Mouse (Mus musculus): ENCODE results near the gene Card9.

DNA sequence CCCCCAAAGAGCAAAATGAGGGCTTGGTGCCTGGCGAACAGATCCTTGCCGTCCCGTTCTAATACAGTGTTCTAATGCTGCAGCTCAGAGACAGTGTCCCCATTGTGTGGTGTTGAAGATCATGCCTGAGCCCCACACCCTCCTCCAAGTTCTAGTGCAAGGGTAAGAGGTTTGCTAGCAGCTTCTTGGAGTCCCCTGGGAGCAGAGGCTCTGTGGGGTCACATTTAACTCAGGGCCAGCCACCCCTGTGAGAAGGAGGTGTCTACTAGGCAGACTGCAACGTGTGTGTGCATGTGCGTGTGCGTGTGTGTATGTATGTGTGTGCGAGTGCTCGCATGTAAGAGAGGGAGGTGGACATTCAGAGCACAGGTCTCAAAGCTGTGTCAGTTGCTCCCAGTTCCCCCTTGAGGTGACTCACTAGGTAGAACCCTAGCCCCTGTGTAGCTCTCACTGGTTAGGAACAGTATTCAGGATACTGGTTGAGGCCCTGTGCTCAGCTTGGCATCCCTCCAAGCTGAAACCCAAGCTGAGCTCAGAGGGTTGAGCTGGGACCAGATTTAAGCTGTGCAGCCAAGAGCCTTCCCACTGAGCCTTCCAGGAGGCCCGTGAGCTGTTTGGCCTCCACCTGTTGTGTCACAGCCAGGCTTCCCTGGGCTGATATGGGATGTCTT, 44.0 kb downstream of the Card9 start:
- TF ChIP-seq GATA1 (IDR thresholded peaks at IDR 0.05; ENCODE audit: low read length), result no peak
- TF ChIP-seq TAL1 (IDR thresholded peaks at IDR 0.05; ENCODE audit: low read length), result no peak
